Mouse (Mus musculus): Measurements from ENCODE around the gene Inafm2. TPM values are rescaled to one million over a fixed set of nuclear protein-coding genes. Genes with fewer than 3 reads are reported as not detected.

The Inafm2 gene
- polyA plus RNA-seq, 1 experiment from 2014 or later = 31.9 TPM

DNA sequence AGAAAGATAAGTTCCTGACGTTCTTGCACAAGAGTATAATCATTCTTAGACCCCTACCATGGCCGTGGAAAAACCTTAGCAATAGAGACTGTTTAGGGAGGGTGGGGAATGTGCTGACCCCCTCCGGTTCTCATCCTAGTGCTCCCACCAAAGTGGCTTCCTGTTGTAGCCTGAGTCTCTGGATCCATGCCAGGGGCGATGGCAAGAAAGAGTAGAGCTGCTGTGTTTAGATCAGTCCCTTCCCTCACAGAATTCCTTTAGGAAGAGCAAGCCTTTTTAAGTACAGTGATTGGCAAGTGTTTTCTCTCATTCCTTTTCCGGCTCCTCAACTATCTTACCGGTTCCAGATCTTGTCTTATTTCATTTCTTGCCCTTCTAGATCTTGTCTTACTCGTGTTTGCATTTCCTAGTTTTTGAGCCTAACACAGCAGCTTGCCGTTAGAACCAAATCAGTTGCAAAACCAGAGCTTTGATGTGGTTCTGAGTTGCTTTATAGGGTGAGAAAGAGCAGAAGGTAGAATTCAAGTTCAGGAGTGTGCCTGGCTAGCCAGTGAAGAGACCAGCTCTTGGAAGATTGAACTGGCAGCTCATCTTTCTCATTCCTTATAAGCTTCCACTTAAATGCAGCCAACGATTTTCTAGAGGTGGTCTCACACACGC lies 1.9 kb downstream of the Inafm2 start:
- WGBS = 35% methylated on average over 10 of the region's 10 CpGs
- H3K27me3 ChIP-seq (replicated peaks; ENCODE audit: control insufficient read depth, insufficient read depth, low read length) = peaks cover 10% of the 10 kb centered on the region; the same call in 1 of the 2 replicates
- DNase-seq (ENCODE audit: low spot score) (no peak), ATAC-seq (replicated peaks; ENCODE audit: low FRiP score, low TSS enrichment, low read depth) (no peak)
- peak overlapping the region; percentile 18; the same call in 1 of the 2 replicates for H3K9ac ChIP-seq (ENCODE audit: low read length)
- H3K9me3 ChIP-seq (ENCODE audit: control insufficient read depth, low read length) = no peaks in the 10 kb centered on the region
- 0 out of 2 replicates have a peak overlapping the region, but pooled peaks have one; percentile 45 for H3K27ac ChIP-seq (ENCODE audit: low read depth)
- H3K4me2 ChIP-seq (ENCODE audit: low read length) = peak overlapping the region; percentile 94
- H3K4me3 ChIP-seq (ENCODE audit: low read depth, low read length) = peak overlapping the region; percentile 82; the same call in 1 of the 2 replicates
- peaks cover 43% of the 10 kb centered on the region for H3K4me1 ChIP-seq (replicated peaks; ENCODE audit: control insufficient read depth, insufficient read depth, low read length)
- H3K36me3 ChIP-seq (ENCODE audit: control insufficient read depth, insufficient read depth, low read length) = peaks cover 15% of the 10 kb centered on the region

DNA sequence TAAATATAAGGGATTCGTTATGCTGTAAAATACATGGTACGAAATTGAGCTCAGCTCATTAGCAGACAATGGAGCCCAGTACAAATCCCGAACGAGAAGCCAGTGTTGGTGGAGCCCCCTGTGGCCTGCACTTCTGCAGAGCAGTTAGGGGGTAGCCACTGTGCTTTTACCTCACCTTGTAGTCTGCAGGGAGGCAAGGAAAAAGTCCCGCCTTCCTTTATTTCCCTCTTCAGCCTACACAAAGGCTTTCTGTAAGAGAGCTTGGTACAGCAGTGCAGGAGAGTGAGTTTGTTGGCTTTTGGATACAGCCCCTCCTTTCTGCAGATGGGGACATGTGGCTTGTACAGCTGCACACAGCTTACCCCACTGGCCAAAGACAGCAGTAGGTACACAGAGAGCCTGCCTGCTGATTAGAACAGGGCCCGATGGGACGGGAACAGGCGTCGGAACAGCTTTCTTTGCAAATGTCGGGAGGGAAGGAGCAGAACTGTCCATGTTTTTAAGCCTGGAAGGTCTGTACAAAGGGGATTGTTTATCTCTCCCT lies 3.9 kb downstream of the Inafm2 start:
- H3K27ac ChIP-seq (ENCODE audit: low read depth) = no peak overlapping the region
- WGBS = 53% methylated on average over 10 of the region's 10 CpGs
- DNase-seq (ENCODE audit: low spot score) = no peak

DNA sequence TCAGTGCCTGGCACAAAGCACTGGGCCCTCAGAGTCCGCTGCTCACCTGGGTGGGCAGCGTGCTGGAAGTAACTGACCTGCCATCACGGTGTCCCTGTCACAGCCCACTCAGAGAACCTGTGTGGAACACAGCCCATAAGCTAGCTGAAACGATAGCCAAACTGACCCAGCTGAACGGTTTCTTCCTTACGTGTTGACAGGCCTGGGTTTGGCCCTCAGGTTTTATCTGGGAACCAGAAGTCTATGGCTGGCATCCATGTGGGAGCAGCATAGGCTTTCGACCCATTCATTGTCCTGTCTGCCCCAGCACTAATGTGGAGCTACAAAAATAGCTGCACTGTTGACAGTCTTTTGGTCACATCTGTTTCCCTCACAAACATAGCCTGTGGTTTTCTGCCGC lies 4.9 kb downstream of the Inafm2 start:
- WGBS = 83% methylated on average over 8 of the region's 8 CpGs
- H3K4me2 ChIP-seq (ENCODE audit: low read length) = no peak overlapping the region
- no peaks in the 10 kb centered on the region for H3K9me3 ChIP-seq (ENCODE audit: control insufficient read depth, low read length)
- H3K27ac ChIP-seq (ENCODE audit: low read depth) = no peak overlapping the region
- ATAC-seq (replicated peaks; ENCODE audit: low FRiP score, low TSS enrichment, low read depth) (no peak), DNase-seq (ENCODE audit: low spot score) (no peak)
- peaks cover 15% of the 10 kb centered on the region for H3K36me3 ChIP-seq (ENCODE audit: control insufficient read depth, insufficient read depth, low read length)
- no peaks in the 10 kb centered on the region for H3K27me3 ChIP-seq (replicated peaks; ENCODE audit: control insufficient read depth, insufficient read depth, low read length)
- peaks cover 41% of the 10 kb centered on the region; the same call in 1 of the 2 replicates for H3K4me1 ChIP-seq (replicated peaks; ENCODE audit: control insufficient read depth, insufficient read depth, low read length)
- H3K4me3 ChIP-seq (ENCODE audit: low read depth, low read length) = no peak overlapping the region
- H3K9ac ChIP-seq (ENCODE audit: low read length) = no peak overlapping the region

More for the DNA sequence above, 3.9 kb downstream of the Inafm2 start:
- peaks cover 15% of the 10 kb centered on the region for H3K36me3 ChIP-seq (ENCODE audit: control insufficient read depth, insufficient read depth, low read length)
- H3K4me1 ChIP-seq (replicated peaks; ENCODE audit: control insufficient read depth, insufficient read depth, low read length) = peaks cover 46% of the 10 kb centered on the region
- ATAC-seq (replicated peaks; ENCODE audit: low FRiP score, low TSS enrichment, low read depth) = no peak
- H3K27me3 ChIP-seq (replicated peaks; ENCODE audit: control insufficient read depth, insufficient read depth, low read length) = peaks cover 5% of the 10 kb centered on the region; the same call in 1 of the 2 replicates
- no peak overlapping the region for H3K9ac ChIP-seq (ENCODE audit: low read length)
- no peaks in the 10 kb centered on the region for H3K9me3 ChIP-seq (ENCODE audit: control insufficient read depth, low read length)
- H3K4me3 ChIP-seq (ENCODE audit: low read depth, low read length) = no peak overlapping the region
- H3K4me2 ChIP-seq (ENCODE audit: low read length) = 0 out of 2 replicates have a peak overlapping the region, but pooled peaks have one; percentile 18

DNA sequence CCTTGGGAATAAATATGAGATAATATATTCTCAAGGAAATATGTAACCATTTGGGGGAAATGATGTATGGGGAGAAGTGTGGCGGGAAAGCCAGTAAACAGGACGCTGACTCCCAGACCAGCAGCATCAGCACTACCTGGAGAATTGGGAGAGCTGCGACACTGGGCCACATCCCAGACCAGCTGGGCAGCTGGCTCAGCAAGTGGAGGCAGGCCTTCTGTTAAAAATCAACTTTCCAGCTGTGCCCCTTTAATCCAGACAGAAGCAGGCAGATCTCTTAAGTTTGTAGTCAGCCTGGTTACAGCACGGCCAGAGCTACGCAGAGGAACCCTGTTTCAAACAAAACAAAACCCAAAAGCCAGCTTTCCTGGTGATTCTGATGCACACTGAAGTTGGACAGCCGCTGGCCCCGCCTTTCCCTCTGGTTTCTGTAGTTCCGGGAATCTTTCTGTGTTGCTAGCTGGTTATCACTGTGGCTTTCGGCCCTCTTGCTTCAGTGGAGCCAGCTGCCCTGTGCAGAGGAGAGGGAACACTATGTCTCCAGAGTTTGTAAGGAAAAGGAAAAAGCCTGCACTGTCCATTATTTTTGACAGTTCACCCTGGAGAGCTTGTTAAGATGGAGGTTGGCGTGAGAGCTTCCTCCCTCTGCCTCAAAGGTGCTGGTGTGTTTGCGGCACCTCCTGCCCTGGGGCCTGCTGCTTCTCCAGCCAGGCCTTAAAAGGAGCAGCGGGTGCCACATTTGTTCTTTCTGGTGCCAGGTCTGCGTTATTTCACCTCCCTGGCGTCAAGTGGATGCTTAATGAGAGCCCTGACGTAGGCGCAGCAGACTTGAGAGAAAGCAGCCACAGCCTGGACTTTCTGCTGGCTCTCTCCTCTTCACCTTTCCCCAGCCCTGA lies 6.6 kb downstream of the Inafm2 start:
- H3K9ac ChIP-seq (ENCODE audit: low read length) = 0 out of 2 replicates have a peak overlapping the region, but pooled peaks have one; percentile 20
- ATAC-seq (replicated peaks; ENCODE audit: low FRiP score, low TSS enrichment, low read depth) (0 out of 2 replicates have a peak, but pooled peaks have one; percentile 34), DNase-seq (ENCODE audit: low spot score) (peak; percentile 71)
- peaks cover 15% of the 10 kb centered on the region for H3K36me3 ChIP-seq (ENCODE audit: control insufficient read depth, insufficient read depth, low read length)
- H3K4me1 ChIP-seq (replicated peaks; ENCODE audit: control insufficient read depth, insufficient read depth, low read length) = peaks cover 36% of the 10 kb centered on the region; the same call in 1 of the 2 replicates
- 47% methylated on average over 16 of the region's 16 CpGs for WGBS
- no peaks in the 10 kb centered on the region for H3K9me3 ChIP-seq (ENCODE audit: control insufficient read depth, low read length)
- H3K4me2 ChIP-seq (ENCODE audit: low read length) = no peak overlapping the region
- H3K27me3 ChIP-seq (replicated peaks; ENCODE audit: control insufficient read depth, insufficient read depth, low read length) = no peaks in the 10 kb centered on the region
- H3K27ac ChIP-seq (ENCODE audit: low read depth) = peak overlapping the region; percentile 87
- no peak overlapping the region for H3K4me3 ChIP-seq (ENCODE audit: low read depth, low read length)

DNA sequence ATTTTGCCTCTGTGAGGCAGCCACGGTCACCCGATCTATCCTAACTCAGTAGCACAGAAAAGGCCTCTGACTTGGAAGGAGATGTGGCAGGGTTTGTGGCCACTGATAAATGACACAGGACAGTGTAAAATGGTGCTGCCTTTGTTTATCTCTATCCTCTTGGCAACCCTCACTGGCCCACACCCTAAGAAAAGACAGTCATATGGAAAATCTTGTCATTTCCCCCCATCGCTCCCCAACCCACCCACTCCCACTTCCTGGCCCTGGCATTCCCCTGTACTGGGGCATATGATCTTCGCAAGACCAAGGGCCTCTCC lies 7.2 kb downstream of the Inafm2 start:
- H3K4me2 ChIP-seq (ENCODE audit: low read length) = no peak overlapping the region
- H3K4me1 ChIP-seq (replicated peaks; ENCODE audit: control insufficient read depth, insufficient read depth, low read length) = peaks cover 30% of the 10 kb centered on the region; the same call in 1 of the 2 replicates
- peaks cover 15% of the 10 kb centered on the region for H3K36me3 ChIP-seq (ENCODE audit: control insufficient read depth, insufficient read depth, low read length)
- 52% methylated on average over 4 of the region's 4 CpGs for WGBS
- no peaks in the 10 kb centered on the region for H3K9me3 ChIP-seq (ENCODE audit: control insufficient read depth, low read length)
- no peaks in the 10 kb centered on the region for H3K27me3 ChIP-seq (replicated peaks; ENCODE audit: control insufficient read depth, insufficient read depth, low read length)
- no peak overlapping the region for H3K4me3 ChIP-seq (ENCODE audit: low read depth, low read length)
- ATAC-seq (replicated peaks; ENCODE audit: low FRiP score, low TSS enrichment, low read depth) (no peak), DNase-seq (ENCODE audit: low spot score) (no peak)
- peak overlapping the region; percentile 87; the same call in 1 of the 2 replicates for H3K27ac ChIP-seq (ENCODE audit: low read depth)
- H3K9ac ChIP-seq (ENCODE audit: low read length) = no peak overlapping the region

DNA sequence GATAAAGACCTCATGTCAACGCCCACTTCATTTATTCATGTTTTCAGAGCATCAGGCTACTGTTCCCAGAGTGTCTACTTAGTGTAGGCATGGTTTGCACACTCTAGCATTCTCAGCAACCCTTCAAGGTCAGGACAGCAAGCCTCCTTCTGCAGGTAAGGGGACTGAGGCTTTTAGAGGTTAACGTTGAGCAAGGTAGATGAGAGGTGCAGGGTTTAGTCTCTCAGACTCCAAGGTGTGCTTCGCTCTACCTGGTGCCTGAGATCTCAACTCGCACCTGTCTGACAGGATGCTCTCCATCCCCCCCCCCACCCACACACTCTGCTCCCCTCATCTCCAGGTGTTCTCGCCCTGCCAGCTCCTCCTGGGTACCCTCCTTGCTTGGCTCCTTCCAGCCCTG lies 8.6 kb downstream of the Inafm2 start:
- Histone ChIP-seq H3K27ac (ENCODE audit: low read depth) (no peak overlapping the region), H3K4me1 (replicated peaks; ENCODE audit: control insufficient read depth, insufficient read depth, low read length) (peaks cover 23% of the 10 kb centered on the region; the same call in 1 of the 2 replicates), H3K27me3 (replicated peaks; ENCODE audit: control insufficient read depth, insufficient read depth, low read length) (no peaks in the 10 kb centered on the region), H3K4me2 (ENCODE audit: low read length) (no peak overlapping the region), H3K36me3 (ENCODE audit: control insufficient read depth, insufficient read depth, low read length) (peaks cover 13% of the 10 kb centered on the region), H3K4me3 (ENCODE audit: low read depth, low read length) (no peak overlapping the region), H3K9ac (ENCODE audit: low read length) (no peak overlapping the region), H3K9me3 (ENCODE audit: control insufficient read depth, low read length) (no peaks in the 10 kb centered on the region)
- DNase-seq (ENCODE audit: low spot score) (no peak), ATAC-seq (replicated peaks; ENCODE audit: low FRiP score, low TSS enrichment, low read depth) (no peak)
- WGBS = 88% methylated on average over 5 of the region's 5 CpGs

DNA sequence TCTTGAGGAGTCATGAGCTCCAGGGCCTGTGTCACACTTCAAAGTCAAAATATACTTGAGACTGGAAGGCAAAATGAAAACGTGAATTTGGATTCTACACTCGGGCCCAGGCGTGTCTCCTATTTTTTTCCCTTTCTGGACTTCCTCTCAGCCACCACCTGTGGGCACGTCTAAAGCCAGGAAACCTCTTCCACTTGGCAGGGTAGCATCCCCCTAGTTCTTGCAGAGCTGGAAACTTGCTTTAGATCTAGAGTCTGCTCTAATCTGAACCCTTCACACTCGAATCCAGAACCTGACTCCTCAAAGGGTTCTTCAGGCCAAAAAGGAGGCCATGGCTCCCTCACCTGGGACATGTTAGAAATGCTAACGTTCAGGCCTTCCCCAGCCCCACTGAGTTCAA lies 9.8 kb downstream of the Inafm2 start:
- DNase-seq (ENCODE audit: low spot score) (no peak), ATAC-seq (replicated peaks; ENCODE audit: low FRiP score, low TSS enrichment, low read depth) (no peak)
- Histone ChIP-seq H3K27ac (ENCODE audit: low read depth) (no peak overlapping the region), H3K9me3 (ENCODE audit: control insufficient read depth, low read length) (no peaks in the 10 kb centered on the region), H3K36me3 (ENCODE audit: control insufficient read depth, insufficient read depth, low read length) (peaks cover 5% of the 10 kb centered on the region; the same call in 1 of the 2 replicates), H3K4me1 (replicated peaks; ENCODE audit: control insufficient read depth, insufficient read depth, low read length) (peaks cover 12% of the 10 kb centered on the region; the same call in 1 of the 2 replicates), H3K27me3 (replicated peaks; ENCODE audit: control insufficient read depth, insufficient read depth, low read length) (no peaks in the 10 kb centered on the region), H3K9ac (ENCODE audit: low read length) (no peak overlapping the region), H3K4me3 (ENCODE audit: low read depth, low read length) (no peak overlapping the region), H3K4me2 (ENCODE audit: low read length) (no peak overlapping the region)
- 82% methylated on average over 6 of the region's 6 CpGs for WGBS

DNA sequence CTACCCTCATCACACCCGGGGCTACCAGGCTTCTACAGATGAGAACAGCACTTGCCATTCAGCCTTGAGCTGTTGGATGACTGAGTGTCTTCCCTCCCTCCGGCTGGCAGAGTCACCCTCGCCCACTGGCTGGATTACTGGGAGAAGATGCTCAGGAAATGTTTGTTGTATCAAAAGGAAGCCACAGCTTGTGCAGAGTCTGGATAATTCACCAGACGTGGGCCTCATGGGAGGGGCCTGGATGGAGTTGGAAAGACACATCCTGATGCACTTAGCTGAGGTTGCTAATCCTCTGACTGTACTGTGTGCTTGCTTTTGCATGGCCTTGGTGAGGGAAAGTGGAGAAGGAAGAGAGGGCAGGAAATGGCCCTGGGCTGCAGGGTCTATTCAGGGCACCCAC lies 10.5 kb downstream of the Inafm2 start:
- H3K27ac ChIP-seq (ENCODE audit: low read depth) = no peak overlapping the region
- DNase-seq (ENCODE audit: low spot score) (no peak), ATAC-seq (replicated peaks; ENCODE audit: low FRiP score, low TSS enrichment, low read depth) (no peak)
- H3K9me3 ChIP-seq (ENCODE audit: control insufficient read depth, low read length) = no peaks in the 10 kb centered on the region
- H3K27me3 ChIP-seq (replicated peaks; ENCODE audit: control insufficient read depth, insufficient read depth, low read length) = no peaks in the 10 kb centered on the region
- H3K4me3 ChIP-seq (ENCODE audit: low read depth, low read length) = no peak overlapping the region
- H3K4me2 ChIP-seq (ENCODE audit: low read length) = no peak overlapping the region
- WGBS = 83% methylated on average over 4 of the region's 4 CpGs
- H3K36me3 ChIP-seq (ENCODE audit: control insufficient read depth, insufficient read depth, low read length) = no peaks in the 10 kb centered on the region
- H3K9ac ChIP-seq (ENCODE audit: low read length) = no peak overlapping the region
- H3K4me1 ChIP-seq (replicated peaks; ENCODE audit: control insufficient read depth, insufficient read depth, low read length) = peaks cover 12% of the 10 kb centered on the region; the same call in 1 of the 2 replicates

Data from intestine, embryonic 14.5 days (tissue).